Mouse (Mus musculus): ENCODE measurements around the gene Ubtfl1.
"Not testable (repeated sequence)": the region's sequence is repeated elsewhere in the genome, so short reads cannot be mapped to it uniquely, and the experiment has no call there.

Gene Ubtfl1

DNA sequence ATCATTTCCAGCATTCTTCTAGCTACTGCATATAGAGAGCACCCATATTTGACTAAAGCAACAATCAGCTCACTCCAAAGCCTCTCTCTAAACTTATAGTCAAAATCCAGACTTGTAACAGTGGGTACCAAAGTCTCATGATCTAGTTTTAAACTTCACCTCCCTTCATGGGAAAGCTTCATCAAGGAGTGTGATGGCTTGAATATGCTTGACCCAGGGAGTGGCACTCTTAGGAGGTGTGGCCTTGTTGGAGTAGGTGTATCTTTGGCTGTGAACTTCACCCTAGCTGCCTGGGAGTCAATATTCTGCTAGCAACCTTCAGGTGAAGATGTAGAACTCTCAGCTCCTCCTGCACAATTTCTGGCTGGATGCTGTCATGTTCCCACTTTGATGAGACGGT, at the start of gene Ubtfl1:
Ubtfl1 (plus strand) TSS at position 301 of the 400 bp plus-strand sequence.
- DNase-seq, result no peak

- DNase-seq, result not testable (repeated sequence)
Observed at GRCm38 (mm10) chr9:18373026-18373425, 31.2 kb upstream of the Ubtfl1 start.

DNA sequence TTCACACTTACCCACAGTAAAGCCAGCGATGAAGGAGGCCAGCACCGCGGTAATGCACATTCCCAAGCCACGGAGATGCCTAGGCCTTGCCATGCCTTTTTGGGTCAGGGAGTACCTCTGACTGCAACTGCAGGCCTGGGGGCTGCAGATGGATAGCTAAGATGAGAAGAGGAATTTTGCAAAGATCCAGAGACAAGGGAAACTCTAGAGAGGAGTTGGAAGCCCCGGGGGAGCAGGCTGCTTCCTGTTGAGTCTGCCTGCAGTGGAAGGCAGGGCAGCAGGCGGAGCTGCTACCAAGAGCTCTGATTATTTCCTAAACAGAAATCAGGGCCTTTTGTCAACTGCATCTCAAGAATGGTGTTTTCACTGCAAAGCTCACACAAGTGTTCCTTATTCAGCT, 18.4 kb upstream of the Ubtfl1 start:
- no peak for DNase-seq

DNA sequence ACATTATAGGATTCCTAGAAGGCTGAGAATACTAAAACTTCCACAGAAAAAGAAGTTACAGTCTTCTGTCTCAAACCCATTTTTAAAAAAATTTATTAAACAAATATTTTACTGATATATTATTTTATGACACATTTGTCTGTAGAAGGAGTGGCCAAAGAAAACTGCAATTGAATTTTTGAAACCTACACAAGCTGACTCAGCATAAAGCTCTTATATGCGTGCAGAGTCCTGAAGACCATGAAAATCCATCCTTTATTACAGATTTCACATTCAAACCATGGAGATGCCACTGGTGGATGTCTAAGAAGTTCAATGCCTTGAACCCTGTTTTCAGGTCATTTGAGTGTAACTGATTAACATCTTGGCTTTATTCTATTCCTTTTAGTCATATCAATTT, 4.6 kb upstream of the Ubtfl1 start:
- DNase-seq, result no peak

DNA sequence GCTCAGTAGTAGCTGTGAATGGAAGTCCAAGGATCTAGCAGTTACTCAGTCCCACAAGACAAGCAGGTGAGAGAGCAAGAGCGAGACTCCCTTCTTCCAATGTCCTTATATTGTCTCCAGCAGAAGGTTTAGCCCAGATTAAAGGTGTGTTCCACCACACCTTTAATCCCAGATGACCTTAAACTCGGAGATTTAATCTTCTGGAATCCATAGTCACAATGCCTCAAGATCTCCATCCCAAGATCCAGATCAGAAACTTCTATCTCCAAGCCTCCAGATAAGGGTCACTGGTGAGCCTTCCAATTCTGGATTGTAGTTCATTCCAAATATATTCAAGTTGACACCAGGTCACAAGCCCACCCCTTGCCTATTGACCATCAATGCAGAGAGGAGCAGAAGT, 1.3 kb upstream of the Ubtfl1 start, which contains the start of gene Naalad2:
Naalad2 (minus strand) TSS at position 101 of the 400 bp plus-strand sequence.
- not testable (repeated sequence) for DNase-seq

DNA sequence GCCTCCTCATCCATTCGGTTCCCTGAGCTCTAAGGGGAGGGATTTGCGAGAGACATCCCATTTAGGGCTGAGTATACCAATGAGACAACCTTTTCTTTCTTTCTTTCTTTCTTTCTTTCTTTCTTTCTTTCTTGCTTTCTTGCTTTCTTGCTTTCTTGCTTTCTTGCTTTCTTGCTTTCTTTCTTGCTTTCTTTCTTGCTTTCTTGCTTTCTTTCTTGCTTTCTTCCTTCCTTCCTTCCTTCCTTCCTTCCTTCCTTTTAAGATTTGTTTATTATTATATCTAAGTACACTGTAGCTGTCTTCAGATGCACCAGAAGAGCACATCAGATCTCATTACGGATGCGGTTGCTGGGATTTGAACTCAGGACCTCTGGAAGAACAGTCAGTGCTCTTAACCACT, 8.2 kb downstream of the Ubtfl1 start:
- not testable (repeated sequence) for DNase-seq

DNA sequence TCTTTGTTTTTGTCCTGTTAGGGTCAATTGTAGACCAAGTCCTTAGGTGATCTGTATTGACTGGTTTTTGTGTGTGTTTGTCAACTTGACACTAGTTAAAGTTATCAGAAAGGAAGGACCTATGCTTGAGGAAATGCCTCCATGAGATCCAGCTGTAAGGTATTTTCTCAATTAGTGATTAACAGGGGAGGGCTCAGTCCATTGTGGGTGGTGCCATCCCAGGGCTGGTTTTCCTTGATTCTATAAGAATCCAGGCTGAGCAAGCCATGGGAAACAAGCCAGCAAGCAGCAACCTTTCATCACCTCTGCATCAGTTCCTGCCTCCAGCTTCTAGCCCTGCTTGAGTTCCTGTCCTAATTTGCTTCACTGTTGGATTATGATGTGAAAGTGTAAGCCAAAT, 26.1 kb downstream of the Ubtfl1 start, which contains the start of gene Mbd3l2:
Mbd3l2 (plus strand) TSS at position 301 of the 400 bp plus-strand sequence.
- no peak for DNase-seq

GRCm38 (mm10) chr9:18431687-18432086, 27.5 kb downstream of the Ubtfl1 start:
- DNase-seq, result no peak

- DNase-seq, result no peak
Observed at GRCm38 (mm10) chr9:18456520-18456919, 52.3 kb downstream of the Ubtfl1 start.
